Mouse (Mus musculus) adipocyte (in vitro differentiated cells): ENCODE measurements around the gene Drc3.
A peak's percentile ranks its signal among the peaks of the same experiment; 100 is the strongest.

Source experiments
- DNase-seq: peaks from one replicate; pipeline ENCODE4 v3.0.0-alpha.2; 2016; ENCODE audit warnings: low spot score

Drc3 gene

DNA sequence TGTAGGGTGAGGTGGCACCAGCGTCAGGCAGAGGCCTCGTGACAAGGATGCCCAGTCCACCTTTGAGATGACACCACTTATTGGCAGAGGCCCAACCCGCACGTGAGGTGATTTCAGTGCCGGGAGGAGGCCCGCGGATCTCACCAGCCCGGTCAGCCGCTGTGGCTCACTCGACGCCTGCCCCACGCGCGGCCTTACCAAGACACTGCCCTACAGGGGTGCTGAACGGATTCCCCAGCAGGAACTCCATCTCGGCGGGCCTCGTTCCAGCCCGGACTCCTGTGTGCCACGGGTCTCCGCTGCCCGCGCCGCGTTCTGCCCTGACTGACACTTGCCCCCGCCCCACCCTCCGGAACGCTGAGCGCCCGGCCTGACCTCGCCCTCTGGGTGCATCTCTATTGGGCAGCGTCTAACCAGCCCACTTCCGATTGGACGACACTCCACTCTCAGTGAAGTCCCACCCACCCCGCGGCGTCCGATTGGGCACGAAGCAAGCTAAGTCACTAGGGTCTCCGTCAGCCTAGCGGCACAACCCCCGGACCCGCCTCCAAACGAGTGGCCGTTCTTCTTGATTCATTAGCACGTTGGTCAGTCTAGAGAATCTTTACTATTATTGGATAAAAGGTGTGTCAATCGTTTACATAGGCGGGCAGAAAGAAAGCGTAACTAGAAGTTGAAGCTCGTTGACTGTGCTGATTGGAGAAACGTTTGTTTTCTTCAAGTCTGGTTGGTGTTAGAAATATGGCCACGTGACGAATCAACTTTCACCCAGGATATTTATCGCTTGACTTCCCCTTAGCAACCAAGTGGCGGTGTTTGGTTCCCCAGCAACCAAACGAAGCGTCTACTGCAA, at the start of gene Drc3, which contains the start of gene Tom1l2:
Gene Drc3 (plus strand): TSS at position 771 of the 853 bp plus-strand sequence.
Gene Tom1l2 (minus strand): TSS at position 347 of the 853 bp plus-strand sequence.
- peak; percentile 100 for DNase-seq

GRCm38 (mm10) chr11:60303497-60303896, 49.6 kb upstream of the Drc3 start:
- DNase-seq = no peak

GRCm38 (mm10) chr11:60305611-60306010, 47.5 kb upstream of the Drc3 start:
- DNase-seq = no peak

- no peak for DNase-seq
These were observed 46.3 kb upstream of the Drc3 start for GRCm38 (mm10) chr11:60306834-60307233.

DNA sequence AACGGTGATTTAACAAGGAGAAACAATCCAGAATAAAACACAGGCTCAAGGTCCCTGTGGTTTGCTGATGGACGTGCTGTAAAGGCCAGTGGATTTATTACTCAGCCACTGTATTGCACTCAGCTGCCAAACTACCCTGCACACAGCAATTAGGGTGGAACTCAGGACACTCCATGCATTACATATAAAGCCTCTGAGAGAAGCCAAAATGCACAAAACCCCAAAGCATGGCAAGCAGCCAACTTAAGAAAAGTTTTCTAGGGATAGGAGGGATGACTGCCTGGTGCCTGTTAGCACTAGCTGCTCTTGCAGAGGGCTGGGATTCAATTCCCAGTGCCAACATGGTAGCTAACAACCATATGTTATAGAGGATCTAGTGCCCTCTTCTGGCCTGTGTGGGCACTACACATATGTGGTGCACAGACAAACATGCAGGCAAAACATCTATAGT, 45.7 kb upstream of the Drc3 start:
- DNase-seq = peak; percentile 48

- no peak for DNase-seq
These were observed 45.1 kb upstream of the Drc3 start for GRCm38 (mm10) chr11:60308061-60308460.

GRCm38 (mm10) chr11:60308506-60309116, 44.5 kb upstream of the Drc3 start:
- DNase-seq = no peak

- DNase-seq = no peak
These were observed 43.3 kb upstream of the Drc3 start for GRCm38 (mm10) chr11:60309875-60310274.

GRCm38 (mm10) chr11:60311025-60311854, 41.9 kb upstream of the Drc3 start:
- peak; percentile 64 for DNase-seq

DNA sequence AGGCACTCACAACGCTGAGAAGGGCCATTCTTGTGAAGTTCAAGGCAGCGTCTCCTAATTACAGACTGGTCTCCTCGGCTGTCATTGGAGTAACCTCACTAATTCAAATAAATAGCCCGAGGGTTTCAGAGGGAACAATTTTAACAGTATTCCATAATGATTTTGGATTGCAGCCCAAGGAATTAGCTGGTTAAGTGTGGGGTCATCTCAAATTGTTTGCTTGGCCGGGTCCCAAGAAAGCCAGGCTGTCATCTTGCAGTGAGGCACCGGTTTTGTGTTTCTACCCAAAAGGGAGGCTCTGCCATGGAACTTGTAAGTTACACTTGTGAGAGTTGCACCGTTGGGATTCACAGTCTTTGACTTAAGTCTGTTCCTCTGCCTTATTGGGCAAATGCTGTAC, 36.9 kb upstream of the Drc3 start:
- no peak for DNase-seq

- DNase-seq = no peak
These were observed 36.2 kb upstream of the Drc3 start for GRCm38 (mm10) chr11:60316883-60317282.

- DNase-seq = peak; percentile 60
These were observed 35.6 kb upstream of the Drc3 start for GRCm38 (mm10) chr11:60317376-60318102.

- DNase-seq = no peak
These were observed 34.4 kb upstream of the Drc3 start for GRCm38 (mm10) chr11:60318716-60319115.

- no peak for DNase-seq
These were observed 33.7 kb upstream of the Drc3 start for GRCm38 (mm10) chr11:60319257-60320066.

- DNase-seq = no peak
These were observed 32.6 kb upstream of the Drc3 start for GRCm38 (mm10) chr11:60320426-60321037.

GRCm38 (mm10) chr11:60321438-60321837, 31.7 kb upstream of the Drc3 start:
- DNase-seq = no peak

DNA sequence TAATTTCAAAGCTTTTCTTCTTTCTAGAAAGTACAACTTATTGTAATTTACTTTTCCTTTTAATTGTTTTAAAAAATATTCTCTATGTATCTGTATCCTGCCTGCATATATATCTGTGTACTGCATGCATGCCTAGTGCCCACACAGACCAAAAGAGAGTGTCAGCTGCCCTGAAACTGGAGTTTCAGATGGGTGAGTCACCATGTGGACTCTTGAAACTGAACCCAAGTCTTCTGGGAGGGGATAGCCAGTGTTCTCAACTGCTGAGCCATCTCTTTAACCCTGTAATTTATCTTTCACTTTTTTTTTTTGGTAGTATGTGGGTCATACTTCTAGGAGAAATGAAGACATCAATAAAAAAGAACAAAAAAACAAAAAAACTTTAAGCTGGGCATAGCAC, 29.4 kb upstream of the Drc3 start:
- no peak for DNase-seq

- DNase-seq = no peak
These were observed 22.6 kb upstream of the Drc3 start for GRCm38 (mm10) chr11:60330551-60330950.

DNA sequence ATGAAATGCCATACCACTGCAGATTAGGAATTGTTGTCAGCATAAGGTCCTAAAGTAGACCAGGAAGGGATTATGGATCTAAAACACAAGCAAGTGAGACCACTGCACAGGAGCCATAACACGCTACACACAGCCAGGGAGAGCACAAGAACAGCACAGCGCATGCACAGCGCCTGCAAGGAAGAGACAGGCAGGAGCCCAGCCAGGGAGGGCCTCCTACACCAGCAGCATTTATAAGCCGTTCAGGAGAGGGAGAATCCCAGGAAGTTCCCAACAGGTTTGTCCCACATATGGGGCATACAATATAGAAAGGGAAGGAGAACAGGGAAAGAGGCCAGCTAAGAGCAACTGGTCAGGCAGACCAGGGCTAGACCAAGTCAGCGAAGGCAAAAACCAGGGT, 19.7 kb upstream of the Drc3 start:
- DNase-seq = no peak

GRCm38 (mm10) chr11:60334124-60334523, 19.0 kb upstream of the Drc3 start:
- no peak for DNase-seq
